Mouse (Mus musculus): Measurements from ENCODE around the gene Tbc1d16. TPM values are rescaled to one million over a fixed set of nuclear protein-coding genes. Genes with fewer than 3 reads are reported as not detected.

The Tbc1d16 gene
- polyA plus RNA-seq, 1 experiment, result 3.9 TPM

DNA sequence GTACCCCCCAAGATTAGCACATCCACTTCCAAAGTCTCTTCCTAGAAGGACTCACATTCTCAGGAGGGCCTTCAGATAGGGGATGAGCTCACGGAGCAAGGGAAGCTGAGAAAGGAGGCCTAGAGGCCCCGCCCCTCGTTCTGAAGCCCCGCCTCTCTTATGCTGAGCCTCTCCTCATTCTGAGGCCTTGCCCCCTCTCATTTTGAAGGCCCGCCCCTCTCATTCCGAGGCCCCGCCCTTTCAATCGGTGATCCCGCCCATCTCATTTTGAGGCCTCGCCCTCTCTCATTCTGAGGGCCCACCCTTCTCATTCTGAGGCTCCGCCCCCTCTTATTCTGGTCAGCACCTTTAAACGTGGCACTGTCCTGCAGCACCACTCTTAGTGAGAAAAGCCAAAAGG lies 82.2 kb downstream of the Tbc1d16 start:
- 76% methylated on average over 12 of the region's 12 CpGs for WGBS
- Histone ChIP-seq H3K4me1 (ENCODE audit: control insufficient read depth, insufficient read depth, insufficient read length) (peaks cover 19% of the 10 kb centered on the region; the same call in 1 of the 2 replicates), H3K4me3 (ENCODE audit: extremely low read depth, insufficient read depth, insufficient read length) (no peak overlapping the region), H3K27me3 (ENCODE audit: control insufficient read depth, insufficient read depth, low read length) (no peaks in the 10 kb centered on the region), H3K27ac (ENCODE audit: insufficient read depth, low read length) (no peak overlapping the region), H3K36me3 (ENCODE audit: control insufficient read depth, insufficient read depth, low read length) (no peaks in the 10 kb centered on the region)
- TF ChIP-seq CTCF (IDR thresholded peaks at IDR 0.05; ENCODE audit: extremely low read depth, insufficient read depth, insufficient read length, insufficient replicate concordance) (no peak), POLR2A (IDR thresholded peaks at IDR 0.05; ENCODE audit: low read depth, low read length) (no peak)
- no peak for DNase-seq (ENCODE audit: low read depth in 1 of 2, low spot score in 2 of 2)

GRCm38 (mm10) chr11:119144801-119145475 lies 83.4 kb downstream of the Tbc1d16 start:
- peaks cover 10% of the 10 kb centered on the region; the same call in 1 of the 2 replicates for H3K4me1 ChIP-seq (ENCODE audit: control insufficient read depth, insufficient read depth, insufficient read length)
- no peak overlapping the region for H3K27ac ChIP-seq (ENCODE audit: insufficient read depth, low read length)
- no peaks in the 10 kb centered on the region for H3K27me3 ChIP-seq (ENCODE audit: control insufficient read depth, insufficient read depth, low read length)
- no peak for DNase-seq (ENCODE audit: low read depth in 1 of 2, low spot score in 2 of 2)
- no peak overlapping the region for H3K4me3 ChIP-seq (ENCODE audit: extremely low read depth, insufficient read depth, insufficient read length)
- TF ChIP-seq CTCF (IDR thresholded peaks at IDR 0.05; ENCODE audit: extremely low read depth, insufficient read depth, insufficient read length, insufficient replicate concordance), result no peak
- 87% methylated on average over 16 of the region's 16 CpGs for WGBS
- no peaks in the 10 kb centered on the region for H3K36me3 ChIP-seq (ENCODE audit: control insufficient read depth, insufficient read depth, low read length)

DNA sequence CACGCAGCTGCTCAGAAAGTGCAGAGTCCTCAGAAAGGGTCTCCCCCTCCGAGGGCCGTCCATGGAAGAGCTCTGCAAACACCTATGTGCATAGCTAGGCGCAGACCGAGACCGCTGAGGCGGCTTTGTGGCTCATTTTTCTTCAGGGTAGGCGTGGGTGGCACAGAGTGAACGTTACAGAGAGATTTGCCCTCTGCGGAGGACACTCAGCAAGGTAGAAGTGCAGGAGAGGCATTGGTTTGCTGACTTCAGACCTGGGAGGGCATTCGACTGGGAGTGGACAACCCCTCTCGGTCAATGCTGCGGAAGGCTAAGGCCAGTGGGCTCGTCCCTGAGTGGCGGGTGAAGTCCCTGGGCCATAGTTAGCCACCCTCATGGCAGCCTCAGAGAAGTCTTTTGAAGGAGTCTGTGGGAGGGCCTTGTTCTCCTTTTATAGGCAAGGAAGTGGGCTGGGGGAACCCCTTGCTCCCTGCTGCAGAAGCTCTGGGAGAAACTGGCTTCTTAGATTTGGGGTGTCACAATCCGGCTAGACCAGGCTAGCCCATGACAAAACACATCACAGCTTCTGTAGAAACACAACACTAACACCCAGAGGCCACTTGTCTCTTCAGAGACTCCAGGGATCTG lies 84.8 kb downstream of the Tbc1d16 start:
- Histone ChIP-seq H3K36me3 (ENCODE audit: control insufficient read depth, insufficient read depth, low read length) (no peaks in the 10 kb centered on the region), H3K27ac (ENCODE audit: insufficient read depth, low read length) (no peak overlapping the region), H3K4me3 (ENCODE audit: extremely low read depth, insufficient read depth, insufficient read length) (no peak overlapping the region), H3K4me1 (ENCODE audit: control insufficient read depth, insufficient read depth, insufficient read length) (peaks cover 4% of the 10 kb centered on the region; the same call in 1 of the 2 replicates), H3K27me3 (ENCODE audit: control insufficient read depth, insufficient read depth, low read length) (no peaks in the 10 kb centered on the region)
- DNase-seq (ENCODE audit: low read depth in 1 of 2, low spot score in 2 of 2), result no peak
- 78% methylated on average over 16 of the region's 16 CpGs for WGBS
- TF ChIP-seq POLR2A (IDR thresholded peaks at IDR 0.05; ENCODE audit: low read depth, low read length), result no peak
- no peak for TF ChIP-seq CTCF (IDR thresholded peaks at IDR 0.05; ENCODE audit: extremely low read depth, insufficient read depth, insufficient read length, insufficient replicate concordance)

DNA sequence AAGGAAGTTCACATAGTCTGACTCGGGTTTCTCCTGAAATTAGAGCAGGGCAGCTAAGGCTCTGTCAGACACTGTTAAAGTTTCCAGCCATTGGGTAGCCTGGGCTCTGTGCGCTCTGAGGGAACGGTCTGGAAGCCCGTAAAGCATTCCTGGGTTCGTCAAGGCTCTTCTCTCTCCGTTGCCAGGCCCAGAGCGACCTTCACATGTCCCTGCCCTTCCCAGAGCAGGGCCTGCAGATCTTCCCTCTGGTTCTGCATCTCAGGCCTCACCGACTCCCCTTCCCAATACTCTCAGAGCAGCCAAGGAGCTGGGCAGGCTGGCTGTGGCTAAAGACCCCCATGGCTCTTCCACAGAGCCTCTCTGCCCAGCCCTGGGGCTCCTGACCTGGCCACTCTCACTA lies 85.7 kb downstream of the Tbc1d16 start:
- 89% methylated on average over 8 of the region's 8 CpGs for WGBS

GRCm38 (mm10) chr11:119139026-119139425 lies 89.3 kb downstream of the Tbc1d16 start:
- no peak overlapping the region for H3K27ac ChIP-seq (ENCODE audit: insufficient read depth, low read length)
- H3K4me3 ChIP-seq (ENCODE audit: extremely low read depth, insufficient read depth, insufficient read length), result no peak overlapping the region
- no peaks in the 10 kb centered on the region for H3K27me3 ChIP-seq (ENCODE audit: control insufficient read depth, insufficient read depth, low read length)
- DNase-seq (ENCODE audit: low read depth in 1 of 2, low spot score in 2 of 2), result no peak
- TF ChIP-seq POLR2A (IDR thresholded peaks at IDR 0.05; ENCODE audit: low read depth, low read length) (no peak), CTCF (IDR thresholded peaks at IDR 0.05; ENCODE audit: extremely low read depth, insufficient read depth, insufficient read length, insufficient replicate concordance) (no peak)
- 92% methylated on average over 6 of the region's 6 CpGs for WGBS
- no peaks in the 10 kb centered on the region for H3K36me3 ChIP-seq (ENCODE audit: control insufficient read depth, insufficient read depth, low read length)
- H3K4me1 ChIP-seq (ENCODE audit: control insufficient read depth, insufficient read depth, insufficient read length), result peaks cover 11% of the 10 kb centered on the region; the same call in 1 of the 2 replicates

More for the DNA sequence above, 85.7 kb downstream of the Tbc1d16 start:
- Histone ChIP-seq H3K27me3 (ENCODE audit: control insufficient read depth, insufficient read depth, low read length) (no peaks in the 10 kb centered on the region), H3K36me3 (ENCODE audit: control insufficient read depth, insufficient read depth, low read length) (no peaks in the 10 kb centered on the region), H3K4me3 (ENCODE audit: extremely low read depth, insufficient read depth, insufficient read length) (no peak overlapping the region), H3K4me1 (ENCODE audit: control insufficient read depth, insufficient read depth, insufficient read length) (peaks cover 4% of the 10 kb centered on the region; the same call in 1 of the 2 replicates), H3K27ac (ENCODE audit: insufficient read depth, low read length) (no peak overlapping the region)
- TF ChIP-seq POLR2A (IDR thresholded peaks at IDR 0.05; ENCODE audit: low read depth, low read length) (no peak), CTCF (IDR thresholded peaks at IDR 0.05; ENCODE audit: extremely low read depth, insufficient read depth, insufficient read length, insufficient replicate concordance) (no peak)
- no peak for DNase-seq (ENCODE audit: low read depth in 1 of 2, low spot score in 2 of 2)

DNA sequence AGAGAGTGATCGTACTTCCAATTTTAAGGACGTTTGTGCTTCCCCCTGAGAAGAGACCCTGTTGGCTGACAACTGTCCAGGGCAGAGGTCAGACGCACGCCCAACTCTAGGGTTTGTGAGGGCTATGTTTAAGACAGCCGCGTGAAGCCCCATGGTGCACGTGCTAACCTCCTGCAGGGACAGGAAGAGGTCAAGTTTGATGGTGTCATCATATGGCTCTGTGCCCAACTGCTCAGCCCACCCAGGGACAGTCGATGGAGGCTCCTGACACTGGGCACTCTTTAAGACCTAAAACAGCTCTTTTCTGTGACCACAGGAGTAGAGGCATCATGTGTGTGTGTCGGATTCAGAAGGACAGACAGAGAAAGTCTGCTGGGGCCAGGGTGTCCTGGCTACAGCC lies 90.1 kb downstream of the Tbc1d16 start:
- H3K27ac ChIP-seq (ENCODE audit: insufficient read depth, low read length), result no peak overlapping the region
- H3K4me3 ChIP-seq (ENCODE audit: extremely low read depth, insufficient read depth, insufficient read length), result no peak overlapping the region
- H3K36me3 ChIP-seq (ENCODE audit: control insufficient read depth, insufficient read depth, low read length), result no peaks in the 10 kb centered on the region
- peaks cover 16% of the 10 kb centered on the region; the same call in 1 of the 2 replicates for H3K4me1 ChIP-seq (ENCODE audit: control insufficient read depth, insufficient read depth, insufficient read length)
- TF ChIP-seq POLR2A (IDR thresholded peaks at IDR 0.05; ENCODE audit: low read depth, low read length) (no peak), CTCF (IDR thresholded peaks at IDR 0.05; ENCODE audit: extremely low read depth, insufficient read depth, insufficient read length, insufficient replicate concordance) (no peak)
- H3K27me3 ChIP-seq (ENCODE audit: control insufficient read depth, insufficient read depth, low read length), result no peaks in the 10 kb centered on the region
- no peak for DNase-seq (ENCODE audit: low read depth in 1 of 2, low spot score in 2 of 2)
- 80% methylated on average over 9 of the region's 9 CpGs for WGBS

DNA sequence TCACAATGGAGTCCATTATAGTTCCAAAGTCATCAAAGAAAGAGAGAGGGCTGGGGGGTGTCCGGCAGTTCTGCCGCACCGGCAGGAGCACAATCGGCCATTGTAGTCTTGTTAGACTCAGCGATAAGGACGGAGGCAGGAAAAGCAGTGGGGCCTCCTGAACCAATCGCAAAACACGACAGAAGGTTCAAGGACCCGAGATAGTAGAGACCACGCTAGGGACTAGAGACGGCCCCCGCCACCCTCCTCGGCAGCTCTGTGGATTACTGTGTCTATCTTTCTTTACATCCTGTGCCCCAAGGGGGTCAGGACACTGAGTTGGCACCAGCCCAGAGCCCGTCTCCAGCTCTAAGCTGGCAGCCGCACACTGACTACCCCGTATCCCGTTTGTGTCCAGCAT lies 93.7 kb downstream of the Tbc1d16 start:
- Histone ChIP-seq H3K4me1 (ENCODE audit: control insufficient read depth, insufficient read depth, insufficient read length) (peaks cover 17% of the 10 kb centered on the region; the same call in 1 of the 2 replicates), H3K27ac (ENCODE audit: insufficient read depth, low read length) (0 out of 2 replicates have a peak overlapping the region, but pooled peaks have one; percentile 31), H3K4me3 (ENCODE audit: extremely low read depth, insufficient read depth, insufficient read length) (no peak overlapping the region), H3K36me3 (ENCODE audit: control insufficient read depth, insufficient read depth, low read length) (no peaks in the 10 kb centered on the region), H3K27me3 (ENCODE audit: control insufficient read depth, insufficient read depth, low read length) (no peaks in the 10 kb centered on the region)
- WGBS, result 20% methylated on average over 17 of the region's 17 CpGs
- no peak for DNase-seq (ENCODE audit: low read depth in 1 of 2, low spot score in 2 of 2)
- no peak for TF ChIP-seq POLR2A (IDR thresholded peaks at IDR 0.05; ENCODE audit: low read depth, low read length)
- no peak for TF ChIP-seq CTCF (IDR thresholded peaks at IDR 0.05; ENCODE audit: extremely low read depth, insufficient read depth, insufficient read length, insufficient replicate concordance)

All from spleen, adult 2 months (tissue).